In genomic region chr1:93479476-93480083, GRCm38 (mm10) we compare ENCODE assay signal across 8 mouse cellular contexts. TPM values are rescaled to one million over a fixed set of nuclear protein-coding genes. Genes with fewer than 3 reads are reported as not detected.
DNase-seq lines count a peak whose midpoint lies in the region; ATAC-seq lines count a peak whose summit lies in the region.

No protein-coding gene starts in this region.

- H3K27ac ChIP-seq in embryonic facial prominence, embryonic 10.5 days (replicated peaks) = peak overlapping the region; percentile 95
- H3K27ac ChIP-seq in limb, embryonic 15.5 days = peak overlapping the region; percentile 97
- peak overlapping the region; percentile 96 for H3K27ac ChIP-seq in midbrain, embryonic 15.5 days

- H3K9me3 ChIP-seq in embryonic facial prominence, embryonic 10.5 days = no peaks in the 10 kb centered on the region
- H3K9me3 ChIP-seq in limb, embryonic 15.5 days = no peaks in the 10 kb centered on the region
- no peaks in the 10 kb centered on the region for H3K9me3 ChIP-seq in midbrain, embryonic 15.5 days

- peak; percentile 7 to 10 for DNase-seq in layer of hippocampus, postnatal 25 days (ENCODE audit: extremely low spot score in 1 of 2, low spot score in 1 of 2)
- DNase-seq in layer of hippocampus, postnatal 14 days (ENCODE audit: low spot score in 2 of 2) = no peak
- peak; percentile 55 for DNase-seq in MN1 (ENCODE audit: low spot score)
- DNase-seq in embryonic facial prominence, embryonic 10.5 days (ENCODE audit: low spot score) = peak; percentile 50
- peak; percentile 31 for DNase-seq in heart, postnatal 4 days
- DNase-seq in cerebellum, adult 8-10 months = no peak

- peaks cover 3% of the 10 kb centered on the region; the same call in 1 of the 2 replicates for H3K36me3 ChIP-seq in embryonic facial prominence, embryonic 10.5 days (replicated peaks)
- no peaks in the 10 kb centered on the region for H3K36me3 ChIP-seq in limb, embryonic 15.5 days
- H3K36me3 ChIP-seq in midbrain, embryonic 15.5 days (replicated peaks) = no peaks in the 10 kb centered on the region

- H3K27me3 ChIP-seq in embryonic facial prominence, embryonic 10.5 days (replicated peaks; ENCODE audit: low read depth, poor library complexity, severe bottlenecking) = no peaks in the 10 kb centered on the region
- no peaks in the 10 kb centered on the region for H3K27me3 ChIP-seq in limb, embryonic 15.5 days
- H3K27me3 ChIP-seq in midbrain, embryonic 15.5 days (replicated peaks) = no peaks in the 10 kb centered on the region

- WGBS in embryonic facial prominence, embryonic 10.5 days = 8% methylated on average over 23 of the region's 23 CpGs
- 4% methylated on average over 23 of the region's 23 CpGs for WGBS in limb, embryonic 15.5 days
- 7% methylated on average over 23 of the region's 23 CpGs for WGBS in midbrain, embryonic 15.5 days

- H3K4me1 ChIP-seq in embryonic facial prominence, embryonic 10.5 days = peaks cover 16% of the 10 kb centered on the region
- peaks cover 5% of the 10 kb centered on the region; the same call in 1 of the 2 replicates for H3K4me1 ChIP-seq in limb, embryonic 15.5 days
- H3K4me1 ChIP-seq in midbrain, embryonic 15.5 days = peaks cover 25% of the 10 kb centered on the region

- no peak for ATAC-seq in limb, embryonic 15.5 days (ENCODE audit: insufficient number of reproducible peaks, low FRiP score, low TSS enrichment, low read depth)
- peak; percentile 0; the same call in 1 of the 2 replicates for ATAC-seq in midbrain, embryonic 15.5 days (replicated peaks)

- H3K4me3 ChIP-seq in embryonic facial prominence, embryonic 10.5 days = peak overlapping the region; percentile 82
- H3K4me3 ChIP-seq in limb, embryonic 15.5 days = peak overlapping the region; percentile 81
- peak overlapping the region; percentile 64 for H3K4me3 ChIP-seq in midbrain, embryonic 15.5 days

- H3K4me2 ChIP-seq in limb, embryonic 15.5 days = peak overlapping the region; percentile 51
- peak overlapping the region; percentile 64 for H3K4me2 ChIP-seq in midbrain, embryonic 15.5 days

- H3K9ac ChIP-seq in limb, embryonic 15.5 days = peak overlapping the region; percentile 74
- H3K9ac ChIP-seq in midbrain, embryonic 15.5 days = peak overlapping the region; percentile 63

RNA-seq across cellular contexts. Expression of gene Hdlbp, which starts 1.0 kb away (rescaled TPM):
- 100 to 1,000 TPM; 151 to 158 TPM for total RNA-seq in layer of hippocampus, postnatal 25 days (2021)
- 100 to 1,000 TPM; 146 to 155 TPM for total RNA-seq in layer of hippocampus, postnatal 14 days (2021)
- 124 and 126 TPM in 2 replicates for polyA plus RNA-seq in embryonic facial prominence, embryonic 10.5 days (2016; fragmentation: Nextera tagmentation; extraction: Ambion mirVana)
- 100 to 1,000 TPM; 317 to 330 TPM for total RNA-seq in heart, postnatal 4 days (2021)
- 205 and 213 TPM in 2 replicates for polyA plus RNA-seq in limb, embryonic 15.5 days (2015; fragmentation: Nextera tagmentation; extraction: Ambion mirVana)
- 70.9 and 71.1 TPM in 2 replicates for polyA plus RNA-seq in midbrain, embryonic 15.5 days (2015; fragmentation: Nextera tagmentation; extraction: Ambion mirVana)

RNA-seq across cellular contexts. Expression of gene Farp2, which starts 32.3 kb away (rescaled TPM):
- 10 to 100 TPM; 11.0 to 12.9 TPM for total RNA-seq in layer of hippocampus, postnatal 25 days (2021)
- 10 to 100 TPM; 14.3 to 14.6 TPM for total RNA-seq in layer of hippocampus, postnatal 14 days (2021)
- 5.9 and 6.4 TPM in 2 replicates for polyA plus RNA-seq in embryonic facial prominence, embryonic 10.5 days (2016; fragmentation: Nextera tagmentation; extraction: Ambion mirVana)
- 10 to 100 TPM; 15.3 to 16.8 TPM for total RNA-seq in heart, postnatal 4 days (2021)
- 7.9 and 8.7 TPM in 2 replicates for polyA plus RNA-seq in limb, embryonic 15.5 days (2015; fragmentation: Nextera tagmentation; extraction: Ambion mirVana)
- polyA plus RNA-seq in midbrain, embryonic 15.5 days (2015; fragmentation: Nextera tagmentation; extraction: Ambion mirVana) = 4.6 and 5.0 TPM in 2 replicates

Comparison
In these comparisons a context has a peak if more than half of its experiments do, and no peak if none do; other contexts are left out.
1. DNase-seq: peak in layer of hippocampus, postnatal 25 days (2 of 2), MN1 (single experiment), embryonic facial prominence, embryonic 10.5 days (single experiment) and heart, postnatal 4 days (single experiment); none in layer of hippocampus, postnatal 14 days (0 of 2) and cerebellum, adult 8-10 months (single experiment).
2. Peak in every context shown above with its lines, with median percentiles within 50 percentile points of each other: H3K27ac ChIP-seq and H3K4me3 ChIP-seq.